Mouse (Mus musculus): ENCODE results near the gene Prr29.

GRCm38 (mm10) chr11:106418622-106419196 is 53.4 kb downstream of the Prr29 start:
- peak; percentile 79 for TF ChIP-seq CTCF (IDR thresholded peaks at IDR 0.05; ENCODE audit: low read depth, low read length)
- no peak for TF ChIP-seq POLR2A (IDR thresholded peaks at IDR 0.05; ENCODE audit: extremely low read depth, insufficient read depth, low read length)
